Mouse (Mus musculus) cerebellum, postnatal 36 days (tissue): Measurements from ENCODE around the gene Cbl.

Source experiments
- DNase-seq, 2 experiments: peaks; one replicate each; pipeline ENCODE4 v3.0.0; 2021 to 2022; ENCODE audit warnings: mixed read lengths in 2 of 2

The Cbl gene

GRCm38 (mm10) chr9:44178811-44179210, 55.0 kb downstream of the Cbl start:
- DNase-seq: no peak

GRCm38 (mm10) chr9:44178389-44178788, 55.5 kb downstream of the Cbl start:
- peak; percentile 28 to 32 for DNase-seq

GRCm38 (mm10) chr9:44177405-44177804, 56.4 kb downstream of the Cbl start:
- DNase-seq: no peak

GRCm38 (mm10) chr9:44175957-44176356, 57.9 kb downstream of the Cbl start:
- DNase-seq: no peak

DNA sequence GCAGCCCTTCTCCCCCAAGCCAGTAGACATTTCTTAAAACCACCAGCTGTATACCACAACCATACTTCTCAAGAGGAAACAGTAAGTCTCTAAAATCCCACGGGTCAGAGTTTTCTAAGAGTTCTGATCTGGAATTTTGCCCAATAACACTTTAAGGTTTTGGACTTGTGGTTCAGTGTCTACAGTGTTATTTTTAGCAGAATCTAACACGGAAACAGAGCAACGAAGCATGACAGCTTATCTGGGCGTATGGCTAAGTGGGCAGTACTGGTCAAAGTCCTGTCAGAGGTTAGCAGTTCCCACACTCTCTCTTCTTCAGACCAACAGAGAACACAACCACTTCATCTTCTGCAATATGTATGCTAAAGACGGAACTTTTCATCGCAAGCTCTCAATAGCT, 58.3 kb downstream of the Cbl start:
- no peak for DNase-seq

- no peak for DNase-seq
Measured at GRCm38 (mm10) chr9:44170691-44171151, 63.1 kb downstream of the Cbl start.

DNA sequence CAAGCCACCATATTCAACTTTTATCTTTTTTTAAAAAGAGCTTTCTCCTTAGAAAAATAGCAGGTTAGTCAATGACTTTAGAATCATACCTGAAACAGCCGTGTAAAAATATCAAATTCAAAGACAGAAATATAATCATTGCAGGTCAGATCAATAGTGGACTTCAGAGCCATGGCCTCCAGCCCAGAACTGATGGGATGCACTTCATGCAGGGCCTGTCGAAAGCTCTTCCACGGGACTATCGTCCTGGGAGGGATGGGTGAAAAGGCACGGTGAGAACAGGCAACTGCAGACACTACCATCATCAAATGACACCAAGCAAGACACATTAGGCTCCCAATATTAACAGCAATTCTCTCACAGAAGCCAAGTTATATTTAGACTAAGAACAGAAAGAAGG, 64.9 kb downstream of the Cbl start:
- DNase-seq: no peak

DNA sequence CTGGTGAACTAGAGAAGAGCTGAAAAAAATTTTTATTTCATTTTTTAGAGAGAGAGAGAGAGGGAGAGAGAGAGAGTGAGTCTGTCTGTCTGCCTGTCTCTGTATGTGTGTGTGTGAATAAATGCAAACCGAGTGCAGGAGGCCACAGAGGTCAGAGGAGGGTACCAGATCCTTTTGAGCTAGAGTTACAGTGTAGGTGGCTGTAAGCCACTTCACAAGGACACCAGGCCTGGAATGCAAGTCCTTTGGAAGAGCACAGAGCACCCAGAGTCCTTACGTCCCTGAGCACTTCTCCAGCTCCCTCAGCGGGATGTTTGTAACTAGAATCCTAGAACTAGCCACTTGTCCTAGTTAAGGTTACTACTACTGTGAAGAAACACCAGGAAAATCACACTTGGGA, 74.0 kb downstream of the Cbl start:
- no peak for DNase-seq

DNA sequence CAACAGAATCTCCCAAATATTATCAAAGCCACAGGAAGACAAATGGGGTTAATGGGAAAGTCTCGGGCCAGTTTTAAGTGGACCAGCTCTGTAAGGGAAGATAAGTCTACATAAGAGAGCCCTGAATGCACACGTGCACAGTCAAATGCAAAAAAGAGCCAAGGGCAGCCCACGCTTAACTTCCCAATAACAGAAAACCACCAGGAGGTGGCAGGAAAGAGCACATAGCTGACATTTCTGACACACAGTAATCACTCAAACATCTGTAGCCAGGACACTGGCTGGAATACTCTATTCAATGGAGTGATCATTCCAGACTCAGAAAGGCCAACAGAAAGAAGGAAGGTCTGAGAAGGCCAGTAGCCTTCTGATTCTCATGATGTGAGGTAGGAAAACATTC, 86.6 kb downstream of the Cbl start:
- no peak for DNase-seq

GRCm38 (mm10) chr9:44144718-44145060, 89.2 kb downstream of the Cbl start:
- peak; percentile 69 to 74 for DNase-seq

GRCm38 (mm10) chr9:44144023-44144717, 89.7 kb downstream of the Cbl start:
- peak in 1 of 2 experiments; percentile 60 for DNase-seq

GRCm38 (mm10) chr9:44143421-44143820, 90.4 kb downstream of the Cbl start:
- DNase-seq: no peak

DNA sequence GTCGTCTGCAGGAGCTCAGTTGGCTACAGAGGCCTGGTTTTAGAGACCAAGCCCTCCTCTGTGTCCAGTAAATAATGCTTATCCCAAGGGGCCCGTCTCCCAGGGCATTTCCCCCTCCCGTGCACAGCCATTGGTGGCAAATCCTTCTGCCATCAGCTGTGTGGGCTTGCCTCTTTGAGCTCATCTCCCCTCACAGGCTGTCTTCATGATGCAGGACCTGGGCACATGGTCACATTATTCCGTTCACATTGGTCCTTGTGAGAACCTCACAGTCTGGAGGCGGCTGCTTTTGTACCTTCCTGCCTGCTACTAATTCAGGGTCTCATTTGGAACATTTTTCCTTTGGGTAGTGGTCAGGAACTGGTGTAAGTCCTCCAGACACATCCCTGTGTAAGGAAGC, 91.9 kb downstream of the Cbl start:
- no peak for DNase-seq

DNA sequence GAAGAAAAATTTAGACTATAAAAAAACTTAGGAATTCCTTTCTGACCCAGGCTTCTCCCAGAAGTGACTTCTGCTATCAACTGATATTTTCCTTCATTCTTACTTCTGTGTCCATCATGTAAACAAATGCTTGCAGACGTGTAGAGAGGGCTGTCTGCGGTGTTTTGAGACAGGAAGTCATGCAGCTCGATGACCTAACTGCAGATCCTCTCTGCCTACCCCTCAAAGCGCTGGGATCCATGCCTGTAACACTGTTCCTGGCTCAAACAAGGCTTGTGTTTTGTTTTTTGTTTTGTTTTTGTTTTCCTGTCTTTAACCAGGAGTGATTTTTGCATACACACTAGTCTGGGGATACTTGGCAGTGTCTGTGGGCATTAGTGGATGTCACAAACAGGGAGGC, 96.0 kb downstream of the Cbl start:
- no peak for DNase-seq

GRCm38 (mm10) chr9:44135731-44136411, 98.0 kb downstream of the Cbl start:
- DNase-seq: peak; percentile 43 to 58

- peak; percentile 69 to 72 for DNase-seq
Measured at GRCm38 (mm10) chr9:44134851-44135730, 98.8 kb downstream of the Cbl start.

DNA sequence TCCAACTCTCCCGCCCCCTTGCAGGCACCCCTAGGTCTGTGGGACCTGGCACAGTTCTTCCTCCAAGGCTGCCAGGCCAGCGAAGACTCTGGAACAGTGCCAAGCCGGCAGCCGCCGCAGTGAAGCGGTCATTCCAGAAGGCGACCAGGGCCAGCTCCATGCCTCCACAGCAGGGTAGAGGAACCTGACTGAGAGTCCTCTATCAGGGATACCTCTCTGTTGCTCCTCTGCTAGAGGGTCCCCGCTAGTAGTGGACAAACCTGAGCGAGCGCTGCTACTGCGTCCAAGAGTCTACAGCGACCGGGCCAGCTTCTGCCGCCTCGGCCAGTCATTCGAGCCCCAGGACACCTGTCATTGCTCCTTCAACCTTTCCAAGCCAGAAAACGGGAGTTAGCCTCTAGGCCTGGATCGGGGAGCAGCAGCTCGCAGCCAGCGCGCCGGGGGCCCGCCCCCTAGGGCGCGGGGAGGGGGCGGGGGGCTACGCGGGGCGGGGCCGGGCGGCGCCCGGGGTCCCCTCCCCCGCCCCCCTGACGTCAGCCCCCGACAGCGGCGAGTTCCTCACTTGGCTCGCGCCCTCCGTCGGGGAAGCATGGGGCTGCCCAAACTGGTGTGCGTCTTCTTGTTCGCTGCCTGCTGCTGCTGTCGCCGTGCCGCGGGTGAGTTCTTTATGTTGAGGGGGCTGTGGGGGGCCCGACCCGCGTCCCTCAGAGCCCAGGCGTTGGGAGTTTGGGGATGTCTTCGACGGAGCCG, 99.6 kb downstream of the Cbl start, which contains the start of gene Mcam:
Gene Mcam (plus strand): TSS at position 369 of the 750 bp plus-strand sequence.
- peak; percentile 85 to 87 for DNase-seq

DNA sequence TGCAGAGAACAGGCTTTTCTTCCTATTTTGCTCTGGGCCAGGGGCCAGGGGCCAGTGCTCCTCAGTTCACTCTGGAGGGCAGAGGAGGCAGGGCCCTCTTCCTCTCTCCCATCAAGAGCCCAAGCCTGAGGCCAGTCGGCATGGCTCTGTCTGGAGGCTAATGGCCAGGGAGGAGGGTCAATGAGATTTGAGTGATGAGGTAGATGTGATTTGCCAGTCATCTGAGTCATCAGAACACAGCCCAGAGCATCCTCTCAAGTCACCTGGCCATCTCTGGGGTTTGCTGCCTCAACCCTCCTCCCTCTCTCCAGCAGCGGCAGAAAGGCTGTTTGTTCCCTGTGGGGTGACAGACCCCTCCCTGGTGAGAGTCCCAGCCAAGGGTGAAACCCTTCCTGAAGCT, 100.6 kb downstream of the Cbl start:
- no peak for DNase-seq

GRCm38 (mm10) chr9:44132200-44132599, 101.6 kb downstream of the Cbl start:
- DNase-seq: no peak

GRCm38 (mm10) chr9:44131276-44131590, 102.6 kb downstream of the Cbl start:
- no peak for DNase-seq

- DNase-seq: no peak
Measured at GRCm38 (mm10) chr9:44130581-44131275, 103.1 kb downstream of the Cbl start.

DNA sequence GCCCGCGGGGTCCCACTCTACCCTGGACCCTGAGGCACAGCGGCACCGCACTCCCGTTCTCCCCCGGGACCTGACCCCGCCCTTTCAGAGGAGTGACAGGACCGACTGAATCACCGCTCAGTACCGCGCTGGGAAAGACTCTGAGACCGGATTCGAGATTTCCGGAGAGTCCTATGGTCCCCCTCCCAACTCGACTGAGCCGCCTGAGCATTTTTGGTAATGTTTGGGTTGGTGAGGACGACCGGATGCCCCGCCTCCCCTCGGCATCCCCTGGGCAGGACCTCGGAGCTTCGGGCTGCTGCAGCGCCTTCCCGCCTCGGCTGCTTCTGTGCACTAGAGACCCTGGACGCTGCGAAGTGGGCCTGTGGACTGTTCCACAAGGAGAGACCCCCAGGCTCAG, 103.8 kb downstream of the Cbl start:
- peak in 1 of 2 experiments; percentile 47 for DNase-seq
